Mouse (Mus musculus) kidney, postnatal 14 days (tissue): ENCODE measurements around the gene Otud7a.

ENCODE experiments used
- DNase-seq: peaks from one replicate; pipeline ENCODE4 v3.0.0; 2022; ENCODE audit warnings: mixed read lengths

Otud7a gene

DNA sequence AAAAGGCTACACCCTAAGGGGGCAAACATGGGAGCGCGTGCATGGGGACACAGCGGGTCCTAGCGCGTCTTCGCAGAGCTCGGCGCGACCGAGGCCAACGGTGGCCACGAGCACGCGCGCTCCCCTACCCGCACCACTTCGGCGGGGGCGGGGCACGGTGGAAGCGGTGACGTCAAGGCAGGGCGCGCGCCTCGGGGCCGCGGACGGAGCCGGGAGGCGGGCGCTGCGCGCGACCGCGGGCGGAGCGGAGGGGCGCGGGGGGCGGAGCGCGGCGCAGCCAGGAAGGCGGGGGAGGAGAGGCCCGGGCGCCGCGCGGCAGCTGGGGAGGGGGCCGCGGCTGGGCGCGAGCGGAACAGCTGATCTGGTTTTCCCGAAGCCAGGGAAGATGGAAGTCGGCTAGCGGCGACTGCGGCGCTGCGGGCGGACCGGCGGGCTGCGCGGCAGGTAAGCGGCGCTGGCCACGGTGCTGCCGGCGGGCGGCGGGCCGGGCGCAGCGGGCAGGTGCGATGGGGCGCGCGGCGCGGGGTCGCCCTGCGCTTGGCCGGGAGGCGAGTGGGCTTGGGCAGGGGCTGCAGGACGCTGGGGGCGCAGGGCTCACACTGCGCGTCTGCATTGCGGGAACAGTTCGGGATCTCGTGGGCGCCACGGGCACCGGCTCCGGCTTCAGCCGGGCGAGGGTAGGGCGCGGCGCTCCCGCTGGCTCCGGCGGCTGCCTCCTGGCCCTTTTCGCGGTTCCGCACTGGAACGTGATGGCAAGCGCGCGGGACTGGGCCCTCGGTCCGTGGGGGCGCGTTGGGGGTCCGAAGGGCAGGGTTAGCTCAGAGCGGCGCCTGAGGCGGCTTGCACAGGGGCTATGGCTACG is at the start of gene Otud7a:
Gene Otud7a, plus strand, starts transcription at position 268 of the 862 bp plus-strand sequence.
- peak; percentile 71 for DNase-seq

DNA sequence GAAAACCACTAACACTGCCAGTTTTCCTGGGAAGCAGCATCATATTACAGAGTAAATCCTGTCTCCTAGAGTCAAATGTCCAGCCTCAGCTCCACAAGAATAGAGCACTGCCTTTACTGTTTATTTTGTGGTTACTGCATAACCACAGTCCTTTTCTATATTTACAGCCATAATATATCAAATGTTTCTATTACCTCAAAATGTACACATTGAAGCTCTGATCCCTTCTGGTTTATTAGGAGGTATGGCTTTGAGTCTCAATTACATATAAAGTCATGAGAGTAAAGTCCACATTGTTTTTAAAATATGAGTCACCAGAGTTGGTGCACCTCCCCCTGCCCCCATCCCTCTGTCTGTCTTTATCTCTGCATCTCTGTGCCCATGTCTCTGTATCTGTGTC is 38.6 kb upstream of the Otud7a start:
- no peak for DNase-seq

DNA sequence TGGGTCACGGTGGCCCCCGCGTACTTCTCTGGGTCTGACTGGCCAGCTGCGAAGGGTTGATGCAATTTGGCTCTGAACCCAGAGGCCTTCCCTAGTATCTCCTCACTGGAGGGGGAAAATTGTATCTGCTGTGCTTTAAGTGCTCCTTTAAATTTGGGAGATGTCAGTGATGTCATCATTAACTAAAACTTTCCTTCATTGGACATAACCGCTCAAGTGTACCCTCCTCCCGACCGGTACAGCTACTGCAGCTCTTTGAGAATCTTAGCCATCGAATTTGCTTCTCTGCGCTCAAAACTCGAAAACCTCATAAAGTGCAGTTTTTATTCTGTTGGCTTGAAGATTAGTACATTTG is 772 bp downstream of the Otud7a start:
- no peak for DNase-seq

DNA sequence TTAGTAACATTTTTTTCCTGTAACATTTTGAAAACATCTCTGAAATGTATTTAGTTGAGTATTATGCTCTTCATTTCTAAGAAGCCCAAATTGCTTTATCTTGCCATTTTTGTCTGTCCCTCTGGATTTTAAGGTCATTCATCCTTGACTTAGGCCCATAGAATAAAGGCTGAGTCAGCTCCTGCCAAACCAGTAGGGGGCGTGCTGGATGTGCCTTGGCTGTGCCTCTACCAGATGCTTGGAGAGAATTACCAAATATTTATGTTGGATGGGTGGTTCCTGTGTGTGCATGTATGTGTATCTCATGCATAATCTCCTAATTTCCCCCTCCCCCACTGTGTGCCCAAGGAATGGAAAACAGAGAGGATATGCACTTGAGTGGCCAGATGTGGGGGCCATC is 2.4 kb downstream of the Otud7a start:
- DNase-seq: no peak

DNA sequence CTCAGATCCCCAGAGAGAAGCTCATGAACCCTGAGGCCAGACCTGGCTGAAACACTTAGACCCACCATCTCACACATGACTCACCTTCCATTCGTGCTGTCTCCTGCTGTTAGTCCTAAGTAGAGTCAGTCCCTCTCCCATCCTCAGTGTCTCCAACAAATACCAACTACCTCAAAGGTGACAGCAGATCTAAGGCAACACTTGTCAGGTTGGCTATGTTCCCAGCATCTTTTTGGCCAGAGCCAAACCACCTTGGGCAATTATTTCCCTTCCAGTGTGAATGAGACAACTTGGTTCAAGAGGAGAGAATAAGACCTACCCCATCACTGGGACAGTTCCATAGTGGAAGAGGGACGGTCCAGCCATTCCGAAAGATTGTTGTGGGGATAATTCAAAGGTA is 10.7 kb downstream of the Otud7a start:
- no peak for DNase-seq

DNA sequence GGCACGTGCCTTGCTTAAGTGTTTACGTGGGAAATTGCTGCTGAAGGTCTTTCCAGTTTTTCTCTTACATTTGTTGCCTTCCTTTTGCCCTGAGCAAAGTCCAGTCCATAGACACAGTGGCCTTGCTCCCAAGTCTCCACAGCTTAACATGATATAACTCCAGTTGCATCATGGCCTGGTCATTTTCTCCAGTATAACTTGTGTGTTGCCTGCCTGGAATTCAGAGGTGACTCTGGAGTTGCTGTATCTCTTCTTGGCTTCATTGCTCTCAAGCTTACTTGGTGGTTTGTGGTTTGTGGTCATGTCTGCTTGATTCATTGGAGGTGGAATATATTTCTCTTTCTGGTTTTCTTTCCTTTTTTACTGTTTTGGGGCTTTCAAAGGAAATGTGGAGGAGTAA is 17.7 kb downstream of the Otud7a start:
- no peak for DNase-seq

DNA sequence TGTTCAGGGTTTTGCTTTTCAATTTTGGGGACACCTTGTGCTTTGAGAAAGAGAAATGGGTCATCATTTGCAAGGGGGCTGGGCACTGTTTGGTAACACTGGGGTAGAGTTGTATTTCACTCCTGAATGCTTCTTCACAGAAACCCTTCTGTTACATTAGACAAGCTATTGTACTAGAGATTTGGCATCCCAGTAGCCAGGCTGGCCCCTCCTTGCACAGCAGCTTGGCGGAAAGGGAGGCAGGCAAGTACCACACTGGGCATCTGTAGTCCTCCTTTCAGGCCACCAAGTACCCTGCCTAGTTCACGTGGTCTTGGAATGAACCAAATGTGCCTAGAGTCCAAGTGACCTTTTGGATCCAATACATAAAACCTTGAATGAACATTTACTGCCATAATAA is 18.1 kb downstream of the Otud7a start:
- no peak for DNase-seq

DNA sequence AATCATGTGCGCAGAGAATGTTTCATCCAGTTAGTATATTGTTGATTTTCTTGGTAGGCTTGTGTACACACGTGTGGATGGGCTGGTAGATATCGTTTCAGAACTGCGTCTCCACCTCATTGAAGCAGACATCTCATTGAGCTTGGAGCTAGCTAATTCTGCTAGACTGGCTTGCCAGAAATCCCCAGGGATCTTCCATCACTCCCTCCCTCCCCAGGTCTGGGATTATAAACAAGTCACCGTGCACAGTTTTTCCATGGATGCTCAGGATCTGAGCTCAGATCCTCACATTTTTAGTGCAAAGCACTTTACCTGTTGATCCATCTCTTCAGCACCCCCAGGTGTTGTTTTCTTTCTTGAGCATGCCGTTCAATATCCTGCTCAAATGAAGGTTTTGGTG is 22.2 kb downstream of the Otud7a start:
- DNase-seq: no peak

DNA sequence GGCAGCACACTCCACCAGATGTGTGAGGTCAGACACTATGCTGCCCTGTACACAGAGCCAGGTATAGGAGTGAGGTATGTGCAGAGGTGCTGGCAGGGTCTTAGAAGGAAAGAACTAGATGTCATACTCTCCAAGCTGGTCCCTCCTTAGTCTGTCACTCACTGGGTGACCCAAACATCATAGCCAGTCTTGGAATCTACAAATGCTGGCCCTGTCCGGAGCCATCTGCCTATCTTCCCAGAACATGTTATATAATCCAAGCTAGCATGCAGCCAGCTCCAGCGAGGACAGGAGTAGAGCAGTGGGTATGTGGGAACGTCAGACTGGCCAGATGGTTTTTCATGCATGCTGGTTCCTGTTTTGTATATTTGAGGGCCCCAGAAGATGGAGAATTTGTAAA is 23.7 kb downstream of the Otud7a start:
- DNase-seq: no peak

DNA sequence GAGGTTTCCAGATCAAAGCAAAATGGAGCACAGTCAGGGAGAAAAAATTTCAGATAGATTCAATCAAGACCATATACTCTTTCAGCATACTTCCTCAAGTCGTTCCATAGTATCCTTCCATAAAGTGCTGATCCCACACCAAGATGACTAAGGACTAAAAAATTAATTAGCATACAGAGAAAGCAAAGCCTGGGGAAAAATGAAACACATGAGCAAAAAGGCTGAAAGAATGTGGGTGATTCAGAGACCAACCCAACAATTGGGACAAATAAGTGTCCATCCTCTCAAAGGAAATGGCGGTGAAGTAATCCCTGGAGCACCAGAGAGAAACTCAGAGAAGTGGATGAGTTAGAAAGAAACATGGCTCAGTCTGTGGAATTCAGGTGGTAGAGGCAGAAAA is 38.5 kb downstream of the Otud7a start:
- DNase-seq: no peak

DNA sequence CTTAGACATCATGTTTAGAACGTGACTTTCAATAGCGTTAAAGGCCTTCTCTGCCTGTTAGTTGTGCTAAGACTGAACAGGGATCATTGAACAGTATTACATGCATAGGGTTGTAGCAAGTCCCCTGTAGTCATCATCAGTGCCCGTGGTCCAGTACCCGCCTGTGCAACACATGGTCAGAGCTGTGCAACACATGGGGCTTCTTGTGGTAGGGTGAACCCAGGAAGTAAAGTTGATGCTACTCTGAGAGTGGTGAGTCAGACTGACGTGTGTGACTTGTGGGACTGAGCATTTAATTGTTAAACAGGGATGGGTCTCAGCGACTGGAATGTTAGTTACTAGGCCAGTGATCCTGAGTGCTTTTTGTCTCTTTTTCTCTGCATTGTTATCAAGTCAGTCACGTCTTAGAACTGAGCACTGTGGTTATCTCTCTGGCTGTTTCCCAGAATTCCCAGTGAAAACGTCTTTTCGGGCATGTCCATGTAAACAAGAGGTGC is 52.5 kb downstream of the Otud7a start:
- DNase-seq: no peak

DNA sequence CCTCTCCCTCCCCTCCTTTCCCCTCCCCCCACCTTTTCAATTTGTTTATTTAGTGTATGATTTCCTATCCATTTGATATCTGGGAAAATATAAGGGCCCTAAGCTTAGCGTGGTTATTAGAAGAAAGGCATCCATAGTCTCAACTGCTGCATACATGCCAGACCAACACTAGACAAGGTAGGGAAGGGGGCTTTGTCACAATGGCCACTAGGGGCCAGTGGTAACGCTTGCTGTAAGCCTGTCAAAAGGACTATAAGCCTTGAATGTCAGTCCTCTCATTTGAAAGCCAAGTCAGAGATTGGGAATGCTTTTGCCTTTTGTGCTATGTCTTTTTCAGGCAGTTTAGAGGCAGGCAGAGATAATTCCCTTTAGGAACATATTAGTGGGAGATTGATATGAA is 59.7 kb downstream of the Otud7a start:
- DNase-seq: no peak

DNA sequence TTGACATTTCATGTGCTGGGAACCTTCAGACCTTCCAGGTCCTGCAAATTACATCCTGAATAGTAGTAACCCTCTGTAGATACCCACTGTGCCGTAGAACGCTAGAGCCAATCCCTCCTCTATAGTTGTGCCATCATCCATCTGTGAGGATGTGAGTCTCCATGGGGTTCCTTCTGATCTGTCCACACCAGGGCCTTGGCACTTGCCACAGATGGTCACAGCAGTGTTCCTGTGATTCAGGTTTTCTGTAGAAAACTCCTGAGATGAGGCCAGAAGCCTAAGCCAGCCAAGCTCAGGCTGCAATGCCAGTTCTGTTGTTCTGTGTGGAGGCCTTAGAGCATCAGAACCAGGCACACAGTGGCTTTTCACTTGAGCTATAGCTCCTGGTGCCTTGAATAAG is 63.5 kb downstream of the Otud7a start:
- DNase-seq: no peak

DNA sequence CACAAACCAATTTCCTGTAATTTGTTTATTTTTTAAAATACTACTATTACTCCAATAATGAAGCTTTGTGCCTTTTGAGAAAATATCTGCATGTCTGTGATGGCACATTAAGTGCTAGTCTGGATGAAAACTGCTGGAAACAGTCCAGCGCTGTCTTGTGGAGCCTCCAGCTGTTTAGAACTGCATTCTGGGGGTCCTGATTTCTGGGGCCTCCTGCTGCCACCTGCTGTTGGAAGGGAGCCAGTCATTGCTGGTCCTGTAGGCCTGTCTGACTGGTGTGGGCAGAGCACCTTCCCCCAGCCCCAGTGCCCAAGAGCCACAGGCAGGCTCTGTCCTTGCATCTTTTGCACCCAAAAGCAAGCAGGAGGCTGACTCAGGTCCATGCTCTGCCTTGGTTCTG is 65.3 kb downstream of the Otud7a start:
- DNase-seq: no peak

DNA sequence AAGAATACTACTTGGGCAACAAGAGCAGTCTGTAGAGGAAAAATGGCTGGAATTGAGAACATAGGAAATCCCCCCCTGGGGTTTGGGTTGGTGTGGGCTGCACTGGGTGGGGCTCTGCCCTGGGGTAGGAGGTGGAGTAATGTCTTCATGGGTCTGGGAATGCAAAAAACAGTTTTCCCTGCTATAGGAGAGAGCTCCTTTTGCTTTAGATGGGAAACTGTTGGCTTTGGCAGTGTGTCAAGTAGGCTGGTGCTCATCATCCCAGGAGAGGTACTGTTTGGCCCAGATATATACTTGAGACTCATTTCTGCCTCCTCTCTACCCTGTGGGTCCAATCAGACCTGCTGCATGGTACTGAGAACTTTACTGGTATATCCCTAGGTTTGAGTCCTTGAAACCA is 66.9 kb downstream of the Otud7a start:
- no peak for DNase-seq

DNA sequence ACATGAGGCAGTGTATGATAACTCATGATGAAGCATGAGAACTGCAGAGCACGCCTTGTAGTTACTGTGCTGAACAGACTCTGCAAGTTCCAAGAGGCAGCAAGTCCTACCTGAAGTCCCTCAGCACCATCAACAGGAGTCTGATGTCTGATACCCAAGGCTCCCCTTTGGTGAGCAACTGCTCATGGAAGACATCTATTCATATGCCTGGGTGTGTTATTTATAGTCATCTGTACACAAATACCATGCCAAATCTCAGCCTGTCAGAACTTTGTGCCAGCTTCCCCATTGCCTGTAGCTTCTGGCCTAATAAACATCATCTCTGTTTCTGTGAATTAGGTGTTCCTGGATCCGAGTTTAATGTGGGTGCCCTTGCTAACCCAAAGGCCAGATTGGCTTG is 68.0 kb downstream of the Otud7a start:
- DNase-seq: no peak

DNA sequence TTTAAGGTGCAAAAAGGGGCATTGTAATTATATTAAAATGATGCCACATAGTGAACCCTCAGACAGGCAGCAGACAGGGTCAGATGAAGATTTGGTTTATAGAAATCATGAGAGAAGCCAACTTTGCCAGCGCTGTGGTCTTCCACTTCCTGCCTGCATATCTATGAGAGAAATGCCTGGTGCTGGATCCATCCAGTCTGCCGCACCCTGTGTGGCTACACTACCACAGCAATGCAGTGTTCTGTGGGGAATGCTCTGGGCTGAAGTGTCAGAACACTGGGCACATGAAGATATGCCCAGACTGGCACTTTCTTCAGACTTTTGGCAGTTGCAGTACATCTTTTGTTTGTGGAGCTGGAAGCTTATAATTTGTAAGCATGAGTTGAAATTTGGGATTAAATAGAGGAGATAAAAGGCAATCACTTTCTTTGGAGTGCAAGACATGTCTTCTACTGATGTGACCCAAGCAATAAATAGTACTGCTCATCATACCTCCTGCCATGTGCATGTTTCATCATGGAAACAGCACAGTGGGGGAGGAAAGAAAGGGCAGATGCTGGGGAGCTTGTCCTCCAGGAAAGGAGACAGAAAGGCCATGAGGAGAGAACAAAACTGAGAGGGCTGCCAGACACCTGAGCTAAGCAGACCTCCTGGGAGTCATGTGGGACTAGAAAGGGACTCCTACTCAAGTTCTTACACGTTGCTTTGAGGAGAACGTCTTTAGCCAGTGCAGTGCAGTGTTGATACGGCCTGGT is 71.8 kb downstream of the Otud7a start:
- no peak for DNase-seq

DNA sequence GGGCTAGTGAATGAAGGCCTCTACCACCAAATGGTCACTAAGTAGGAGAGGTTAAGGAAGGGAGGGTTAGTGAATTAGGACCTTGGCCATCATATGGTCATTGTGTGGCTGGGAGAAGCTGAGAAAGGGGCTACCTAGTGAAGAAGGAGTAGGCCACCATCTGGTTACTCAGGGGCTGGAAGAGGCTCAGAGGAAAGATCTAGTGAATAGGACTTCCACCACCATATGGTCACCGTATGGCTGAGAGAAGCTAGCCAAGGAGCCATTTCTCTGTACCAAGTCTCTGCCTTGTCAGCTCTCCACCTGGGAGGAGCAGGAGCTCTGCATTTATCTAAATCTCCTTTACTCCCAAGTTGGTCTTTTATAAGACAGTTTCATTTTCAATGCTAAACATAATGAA is 75.7 kb downstream of the Otud7a start:
- no peak for DNase-seq

DNA sequence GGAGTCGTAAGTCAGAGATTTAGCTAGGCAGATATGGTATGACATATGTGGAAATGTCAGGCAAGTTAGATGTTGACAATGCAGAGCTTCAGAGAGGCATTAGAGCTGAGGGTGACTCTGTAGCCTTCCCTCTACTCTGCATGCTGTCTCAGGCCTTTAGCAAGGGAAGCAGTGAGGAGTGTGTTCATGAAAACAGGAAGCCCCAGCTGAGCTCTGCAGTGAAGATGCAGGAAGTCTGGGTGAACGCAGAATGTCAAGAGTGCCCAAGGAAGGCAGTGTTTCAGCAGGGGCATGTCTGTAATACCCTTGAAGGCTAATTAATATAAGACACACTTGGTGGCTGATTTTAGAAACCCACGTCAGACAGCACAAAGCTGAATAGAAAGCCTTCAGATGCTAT is 77.9 kb downstream of the Otud7a start:
- DNase-seq: no peak

DNA sequence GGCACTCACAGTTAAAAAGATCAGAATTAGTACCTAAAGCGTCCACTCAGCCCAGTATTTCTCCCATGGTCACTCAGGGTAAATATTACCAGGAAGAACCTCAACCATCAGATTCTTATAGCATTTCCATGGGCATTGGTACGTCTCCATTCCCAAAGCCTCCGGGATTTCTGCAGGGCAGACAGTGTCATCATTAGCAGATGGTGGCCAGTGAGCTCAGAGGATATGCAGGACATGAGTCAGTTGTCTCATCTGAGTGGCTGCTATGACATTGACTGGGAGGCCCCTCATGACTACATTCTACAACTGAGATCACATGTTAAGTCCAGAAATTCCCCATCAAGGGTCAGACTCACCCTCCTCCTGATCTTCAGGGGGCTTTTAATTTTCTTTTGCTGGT is 78.5 kb downstream of the Otud7a start:
- DNase-seq: no peak

DNA sequence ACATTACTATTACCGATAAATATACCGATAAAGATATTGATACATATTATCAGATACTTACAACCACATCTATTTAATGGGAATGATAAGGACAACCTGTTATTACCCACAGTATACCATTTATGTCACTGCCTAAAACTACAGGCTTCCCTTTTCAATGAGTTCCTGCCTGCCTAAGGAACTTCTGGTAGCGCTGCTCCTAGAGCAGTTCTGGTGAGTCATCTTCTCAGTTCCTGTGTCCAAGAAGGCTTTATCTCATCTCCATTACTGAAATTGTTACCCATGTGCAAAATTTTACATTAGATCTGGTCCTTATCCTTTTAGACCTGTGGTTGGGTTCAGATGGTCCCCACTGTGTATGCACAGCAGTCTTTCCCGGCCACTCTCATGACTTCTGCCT is 95.7 kb downstream of the Otud7a start:
- DNase-seq: no peak

DNA sequence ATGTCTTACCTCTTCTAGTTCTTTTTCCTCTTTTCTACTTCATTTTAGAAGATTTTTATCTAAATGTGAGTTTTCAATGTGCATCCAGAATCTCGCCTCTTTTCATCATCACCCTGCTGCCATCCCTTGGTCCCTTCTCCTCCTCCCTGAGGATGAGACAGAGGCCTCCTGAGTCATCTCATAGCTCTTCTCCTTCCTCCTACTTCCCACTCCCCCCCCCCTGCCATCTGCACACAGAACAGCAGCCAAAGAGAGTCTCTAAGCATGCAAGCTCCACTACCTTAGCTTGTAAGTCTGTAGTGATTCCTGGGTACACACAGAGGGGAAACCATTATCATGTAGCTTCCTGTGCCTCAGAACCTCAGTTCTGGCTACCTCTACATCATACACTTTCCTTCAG is 109.9 kb downstream of the Otud7a start:
- DNase-seq: no peak

DNA sequence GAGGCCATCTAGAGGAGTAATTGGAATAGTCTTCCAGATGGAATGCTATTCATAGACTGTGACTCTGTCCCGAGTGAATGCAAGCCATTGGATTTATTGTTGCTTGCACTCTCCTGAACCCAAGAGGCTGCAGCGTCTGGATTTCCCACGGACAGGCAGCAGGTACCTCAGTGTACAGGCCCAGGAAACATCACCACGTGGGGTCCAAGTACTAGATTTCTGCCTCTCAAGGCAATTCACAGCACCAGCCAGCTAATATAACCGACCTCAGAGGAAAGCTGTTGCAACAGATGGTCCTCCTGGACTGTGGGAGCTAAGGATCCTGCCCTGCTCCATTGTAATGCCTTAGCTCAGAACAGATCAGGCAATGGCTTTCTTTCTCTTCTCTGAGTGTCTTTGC is 111.8 kb downstream of the Otud7a start:
- no peak for DNase-seq

DNA sequence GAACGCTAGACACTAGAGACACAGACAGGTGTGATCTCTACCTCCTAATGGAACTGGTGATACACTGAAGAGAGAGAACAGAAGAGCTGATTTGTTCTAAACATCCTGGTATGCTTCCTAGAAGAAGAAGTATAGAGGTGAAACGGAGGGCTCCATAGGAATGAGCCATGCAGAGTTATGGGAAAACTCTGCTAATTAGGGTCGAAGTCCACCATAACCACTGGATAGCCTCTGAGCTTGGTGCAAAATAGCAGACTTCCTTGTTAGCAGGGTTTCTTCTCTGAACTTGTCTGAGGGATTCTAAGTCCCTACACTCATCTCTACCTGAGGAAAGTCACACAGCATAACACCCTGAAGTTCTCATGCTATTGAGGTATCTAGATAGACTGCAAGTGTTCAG is 114.4 kb downstream of the Otud7a start:
- DNase-seq: no peak
